Mouse (Mus musculus) megakaryocyte, embryonic 14.5 days (primary cell): ENCODE measurements around the gene Adamts4.

Source experiments
- FLI1 ChIP-seq: IDR thresholded peaks from 2 replicates; pipeline ENCODE4 v1.6.1; 2012; ENCODE audit warnings: low read length, inconsistent platforms, mixed read lengths
- GATA1 ChIP-seq: IDR thresholded peaks from 3 replicates; pipeline ENCODE4 v1.6.1; 2012; ENCODE audit warnings: mixed read lengths, low read length, inconsistent platforms, borderline replicate concordance

DNA sequence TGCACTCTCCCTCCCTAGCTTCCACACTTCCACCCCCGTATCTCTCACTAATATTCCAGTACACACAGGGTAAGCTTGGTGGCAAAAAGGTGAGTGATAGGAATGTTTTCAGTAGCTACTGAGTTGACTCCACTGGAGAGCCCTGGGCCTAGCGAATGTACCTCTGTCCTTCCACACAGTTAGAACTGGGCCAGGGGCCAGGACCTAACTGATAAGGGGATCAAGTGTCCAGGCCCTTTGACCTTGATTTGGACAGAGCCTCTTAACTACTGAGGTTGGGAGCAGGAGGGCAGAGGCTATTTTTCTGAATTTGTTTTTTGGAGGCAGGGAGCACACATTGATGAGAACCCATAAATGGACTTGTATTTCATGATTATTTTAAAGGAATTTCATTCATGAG is 26.4 kb upstream of the Adamts4 start:
- TF ChIP-seq GATA1: no peak
- no peak for TF ChIP-seq FLI1
